Mouse (Mus musculus) adrenal gland, adult 18-20 months (tissue): ENCODE data around the gene Sptssb. TPM values are rescaled to one million over a fixed set of nuclear protein-coding genes. Genes with fewer than 3 reads are reported as not detected.

Source experiments
- total RNA-seq, 2 experiments: library from RNA; stranded (reverse); gene quantifications; 1 replicate in 1 of 2; 2 replicates in 1 of 2; pipeline ENCODE4 v1.2.3; 2021

The Sptssb gene
- total RNA-seq, 2 experiments from 2014 or later, result not detected

Other genes with a start within 250 kb of the Sptssb start
- gene Nmd3, start 138.0 kb downstream of the Sptssb start, total RNA-seq, result 100 to 1,000 TPM in 1 of 2 experiments, 10 to 100 TPM in 1; 97.4 to 101 TPM
- not detected for gene Otol1, start 147.7 kb upstream of the Sptssb start, total RNA-seq